Mouse (Mus musculus) kidney, adult 11 months (tissue): ENCODE data around the gene Aldh18a1.
"Not testable (repeated sequence)": the region's sequence is repeated elsewhere in the genome, so short reads cannot be mapped to it uniquely, and the experiment has no call there.

ENCODE experiments used
- DNase-seq: peaks from one replicate; pipeline ENCODE4 v3.0.0; 2022

The Aldh18a1 gene

DNA sequence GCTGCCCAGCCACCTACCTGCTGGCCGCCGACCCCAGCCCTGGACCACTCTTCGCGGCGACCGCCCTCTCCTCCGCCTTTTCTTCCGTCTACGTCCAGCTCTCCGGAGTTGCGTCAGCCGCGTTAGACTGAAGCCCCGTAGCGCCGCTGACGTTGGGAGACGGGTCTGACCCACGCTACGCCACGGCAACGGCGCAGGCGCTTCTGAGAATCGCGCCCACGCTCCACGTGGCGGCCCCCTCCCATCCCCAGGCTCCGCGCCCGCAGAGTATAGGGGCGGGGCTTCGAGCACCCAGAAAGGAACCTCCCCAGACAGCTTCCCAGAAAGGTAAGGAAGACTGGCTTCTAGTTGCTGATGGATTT, at the start of gene Aldh18a1:
Gene Aldh18a1 (minus strand): TSS at position 171 of the 362 bp plus-strand sequence.
- peak; percentile 73 for DNase-seq

- no peak for DNase-seq
Measured at GRCm38 (mm10) chr19:40637601-40638000, 49.3 kb upstream of the Aldh18a1 start.

DNA sequence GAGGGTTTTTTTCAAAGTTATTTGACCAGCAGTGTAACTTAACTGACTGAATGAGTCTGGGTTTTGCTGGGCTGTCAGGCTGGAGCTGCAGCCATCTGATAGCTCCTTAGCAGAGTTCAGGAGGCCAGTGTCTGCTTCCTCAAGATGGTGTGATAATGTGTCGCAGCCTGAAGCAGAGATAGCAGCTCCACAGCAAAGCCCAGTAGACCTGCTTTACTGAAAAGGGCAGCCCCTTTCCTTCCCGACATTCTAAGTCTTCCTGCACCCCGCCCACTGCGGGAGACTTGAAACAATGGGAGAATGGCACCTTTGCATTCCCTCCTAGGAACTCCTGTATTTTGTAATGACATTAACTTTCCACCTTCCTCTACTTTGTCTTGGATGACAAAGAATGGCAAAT, 48.8 kb upstream of the Aldh18a1 start:
- peak; percentile 65 for DNase-seq

DNA sequence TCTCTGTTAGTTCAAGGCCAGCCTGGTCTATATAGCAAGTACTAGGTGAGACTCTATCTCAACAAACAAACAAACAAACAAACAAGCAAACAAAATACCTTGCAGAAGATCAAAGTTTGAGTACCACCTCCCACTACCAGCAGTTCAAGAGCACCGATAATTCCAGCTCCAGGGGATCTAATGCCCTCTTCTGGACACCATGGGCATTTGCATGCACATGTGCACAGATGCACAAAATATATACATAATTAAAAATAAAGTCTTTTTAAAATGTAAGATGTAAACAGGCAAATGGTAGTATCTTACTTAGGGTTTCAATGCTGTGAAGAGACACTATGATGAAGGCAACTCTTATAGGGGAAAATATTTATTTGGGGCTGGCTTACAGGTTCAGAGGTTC, 44.9 kb upstream of the Aldh18a1 start:
- no peak for DNase-seq

DNA sequence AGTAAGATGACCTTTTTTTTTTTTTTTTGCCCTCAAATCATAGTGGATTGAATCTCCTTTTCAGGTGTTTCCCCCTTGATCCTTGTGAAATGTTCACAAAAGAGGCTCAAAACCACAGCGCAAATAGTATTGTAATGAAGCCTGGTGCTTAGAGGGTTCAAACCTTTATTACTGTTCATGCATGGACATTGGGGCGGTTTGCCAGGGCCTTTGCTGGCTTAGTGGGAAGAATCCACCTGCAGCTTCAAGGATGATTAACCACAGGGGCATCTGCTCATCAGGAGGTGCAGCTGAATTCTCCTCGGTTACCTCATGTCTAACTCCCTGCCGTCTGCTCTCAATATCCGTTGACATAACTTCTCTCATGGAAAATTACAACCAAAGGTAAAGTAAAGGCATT, 44.4 kb upstream of the Aldh18a1 start:
- DNase-seq = no peak

DNA sequence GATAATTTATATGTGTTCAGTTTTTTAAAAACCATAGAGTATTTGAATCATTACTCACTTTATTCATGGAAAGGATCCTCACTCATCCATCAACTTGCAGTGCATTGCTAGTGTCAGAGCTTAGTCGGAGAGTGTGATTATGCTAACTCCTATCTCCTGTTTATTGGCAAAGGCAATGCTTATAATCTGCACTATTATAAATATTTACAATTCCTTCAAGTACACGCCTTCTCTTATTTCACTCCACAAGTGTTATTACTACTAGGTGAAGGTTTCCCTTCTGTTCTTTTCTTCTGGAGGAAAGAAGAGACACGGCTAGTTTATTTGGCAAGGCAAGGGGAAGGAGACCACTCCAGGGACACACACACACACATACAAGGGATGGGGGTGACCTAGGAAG, 43.9 kb upstream of the Aldh18a1 start:
- no peak for DNase-seq

GRCm38 (mm10) chr19:40630606-40631005, 42.3 kb upstream of the Aldh18a1 start:
- DNase-seq = no peak

- no peak for DNase-seq
Measured at GRCm38 (mm10) chr19:40630096-40630495, 41.8 kb upstream of the Aldh18a1 start.

DNA sequence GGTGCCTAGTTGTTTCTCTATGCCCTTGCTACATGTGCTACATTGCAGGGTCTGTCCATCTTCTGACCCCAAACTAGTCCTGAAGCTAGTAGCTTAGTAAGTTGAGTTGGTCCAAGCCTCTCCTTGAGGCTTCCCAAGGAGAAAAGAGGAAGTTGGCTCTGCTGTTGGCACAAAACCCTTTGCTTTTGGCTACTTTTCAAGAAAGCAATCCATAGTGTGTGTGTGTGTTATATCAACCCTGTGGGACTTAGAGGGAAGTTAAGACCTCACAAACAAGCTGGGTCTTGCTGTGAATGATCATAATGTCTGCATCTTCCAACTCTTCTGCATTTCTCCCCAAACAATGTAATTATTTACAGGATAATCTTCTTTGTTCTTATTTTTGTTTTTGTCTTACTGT, 40.7 kb upstream of the Aldh18a1 start:
- no peak for DNase-seq

DNA sequence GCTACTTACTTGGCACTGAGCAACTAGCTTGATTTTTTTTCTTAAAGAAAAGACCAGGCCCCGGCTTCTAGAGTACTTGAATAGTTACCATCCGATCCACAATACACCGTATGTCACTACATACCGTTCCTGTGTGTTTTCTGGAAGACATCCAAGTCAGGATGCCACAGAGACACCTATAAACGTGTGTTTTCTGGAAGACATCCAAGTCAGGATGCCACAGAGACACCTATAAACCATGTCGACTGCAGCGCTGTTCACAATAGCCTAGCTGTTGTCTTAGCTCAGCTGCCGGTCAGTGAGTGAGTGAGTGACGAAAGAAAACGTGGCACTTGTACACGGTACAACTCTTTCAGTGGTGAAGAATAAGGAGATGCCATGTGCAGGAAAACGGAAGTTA, 37.7 kb upstream of the Aldh18a1 start:
- DNase-seq = no peak

DNA sequence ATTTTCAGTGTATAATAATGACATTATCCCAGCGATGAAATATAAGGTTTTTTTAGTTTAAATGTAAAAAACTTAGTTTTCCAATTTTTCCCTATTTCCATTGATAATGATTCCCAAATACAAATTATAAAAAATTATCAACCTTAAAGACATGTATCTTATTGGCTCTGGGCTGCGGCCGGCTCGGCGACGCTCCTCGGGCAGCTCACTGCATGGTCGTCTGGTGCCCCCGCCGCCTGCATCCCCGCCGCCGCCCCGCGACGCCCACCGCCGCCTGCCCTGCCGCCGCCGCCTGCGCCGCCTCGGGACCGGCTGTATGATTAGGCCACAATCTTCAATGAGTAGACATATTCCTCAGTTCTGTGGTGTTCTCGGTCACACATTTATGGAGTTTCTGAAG, 33.4 kb upstream of the Aldh18a1 start:
- not testable (repeated sequence) for DNase-seq

GRCm38 (mm10) chr19:40616021-40616420, 27.8 kb upstream of the Aldh18a1 start:
- no peak for DNase-seq

GRCm38 (mm10) chr19:40614811-40615210, 26.5 kb upstream of the Aldh18a1 start:
- DNase-seq = no peak

DNA sequence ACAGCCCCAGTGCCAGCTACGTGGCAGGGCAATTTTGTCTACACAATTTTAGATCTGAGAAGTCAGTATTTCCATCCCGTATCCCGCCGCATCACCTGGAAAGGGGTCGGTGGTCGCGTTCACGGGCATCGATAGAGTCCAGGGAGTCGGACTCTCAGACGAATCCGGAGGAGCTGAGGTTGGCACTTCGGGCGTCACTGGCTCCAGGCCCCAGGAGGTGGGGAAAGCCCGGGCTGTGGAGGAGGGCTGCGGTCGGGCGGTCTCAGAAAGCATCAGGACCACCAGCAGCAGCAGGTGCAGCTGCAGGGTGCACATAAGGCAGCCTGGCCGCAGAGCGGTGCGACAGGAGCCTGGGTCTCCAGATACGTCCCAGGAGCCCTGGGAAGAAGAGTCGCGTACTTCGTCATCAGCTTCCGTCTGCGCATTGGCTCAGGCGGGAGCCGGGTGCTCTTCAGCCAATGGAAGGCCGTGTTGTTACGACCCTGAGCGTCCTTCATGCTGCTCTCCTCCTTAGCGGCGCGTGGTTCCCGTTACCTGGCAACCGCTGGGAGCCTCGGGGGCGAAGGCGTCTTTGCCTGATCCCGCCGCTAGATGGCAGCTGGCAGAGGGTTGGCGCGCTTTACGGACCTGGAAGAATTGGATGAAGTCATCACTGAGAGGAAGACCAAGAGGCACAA, 23.7 kb upstream of the Aldh18a1 start, which contains the start of the genes Tctn3 and Entpd1:
Gene Tctn3 (minus strand): TSS at position 404 of the 677 bp plus-strand sequence.
Gene Entpd1 (plus strand): TSS at position 537 of the 677 bp plus-strand sequence.
- DNase-seq = peak; percentile 96

GRCm38 (mm10) chr19:40607676-40608075, 19.4 kb upstream of the Aldh18a1 start:
- no peak for DNase-seq

GRCm38 (mm10) chr19:40605189-40605588, 16.9 kb upstream of the Aldh18a1 start:
- no peak for DNase-seq

- DNase-seq = no peak
Measured at GRCm38 (mm10) chr19:40601870-40602269, 13.6 kb upstream of the Aldh18a1 start.

GRCm38 (mm10) chr19:40600846-40601245, 12.6 kb upstream of the Aldh18a1 start:
- not testable (repeated sequence) for DNase-seq

DNA sequence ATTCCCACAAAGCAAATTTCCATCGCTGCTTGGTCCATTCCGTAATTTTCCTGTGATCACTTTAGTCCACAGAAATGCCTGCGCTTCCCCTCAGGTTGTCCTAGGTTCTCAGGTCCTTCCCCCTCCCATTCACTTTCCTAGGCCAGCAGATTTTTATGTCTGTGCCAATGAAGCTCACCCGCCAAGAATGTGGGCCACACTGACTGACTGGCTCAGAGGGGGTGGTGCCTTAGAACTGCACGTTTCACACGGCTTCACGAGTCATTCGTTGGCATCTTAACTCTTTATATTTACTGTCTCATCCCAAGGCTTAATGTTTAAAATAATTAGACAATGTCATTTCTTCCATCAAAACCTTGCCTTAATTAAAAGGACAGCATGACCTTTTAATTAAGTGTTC, 7.6 kb upstream of the Aldh18a1 start:
- no peak for DNase-seq

DNA sequence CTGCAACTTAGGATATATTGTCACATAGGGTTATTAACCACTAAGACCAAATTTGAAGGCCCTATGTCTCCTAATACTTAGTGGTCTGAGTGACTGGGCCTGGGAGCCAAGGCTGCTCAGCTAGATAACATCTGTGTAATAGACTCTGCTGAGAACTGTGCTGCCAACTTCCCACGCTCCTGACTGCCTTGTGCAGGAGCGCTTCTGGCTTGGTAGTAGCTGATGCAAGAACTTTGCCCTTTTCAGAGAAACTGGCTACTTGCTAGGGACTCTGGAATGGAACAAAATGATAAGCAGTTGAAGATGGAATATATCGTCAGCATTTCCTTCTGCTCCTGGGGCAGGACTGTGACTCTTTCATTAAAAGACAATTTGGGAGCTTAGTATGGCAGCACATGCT, 7.0 kb upstream of the Aldh18a1 start:
- no peak for DNase-seq

DNA sequence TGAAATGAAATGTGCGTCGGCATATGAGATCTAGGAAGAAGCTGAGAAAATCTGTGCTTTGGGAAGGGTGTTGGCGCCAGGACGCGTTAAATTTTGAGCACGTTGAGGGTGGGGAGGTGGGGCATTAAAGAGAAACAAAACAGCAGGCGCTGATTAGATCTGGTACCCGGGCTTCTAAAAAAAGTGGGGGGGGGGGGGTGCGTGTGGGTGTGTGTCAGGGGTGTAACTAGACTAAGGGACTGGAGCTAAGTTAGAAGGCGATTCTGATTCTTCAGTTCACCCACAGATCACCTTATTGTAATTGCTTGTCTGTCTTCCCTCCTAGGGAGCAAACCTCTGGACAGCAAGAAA, 1.2 kb upstream of the Aldh18a1 start:
- no peak for DNase-seq

GRCm38 (mm10) chr19:40588847-40589529, 725 bp upstream of the Aldh18a1 start:
- DNase-seq = peak; percentile 76

DNA sequence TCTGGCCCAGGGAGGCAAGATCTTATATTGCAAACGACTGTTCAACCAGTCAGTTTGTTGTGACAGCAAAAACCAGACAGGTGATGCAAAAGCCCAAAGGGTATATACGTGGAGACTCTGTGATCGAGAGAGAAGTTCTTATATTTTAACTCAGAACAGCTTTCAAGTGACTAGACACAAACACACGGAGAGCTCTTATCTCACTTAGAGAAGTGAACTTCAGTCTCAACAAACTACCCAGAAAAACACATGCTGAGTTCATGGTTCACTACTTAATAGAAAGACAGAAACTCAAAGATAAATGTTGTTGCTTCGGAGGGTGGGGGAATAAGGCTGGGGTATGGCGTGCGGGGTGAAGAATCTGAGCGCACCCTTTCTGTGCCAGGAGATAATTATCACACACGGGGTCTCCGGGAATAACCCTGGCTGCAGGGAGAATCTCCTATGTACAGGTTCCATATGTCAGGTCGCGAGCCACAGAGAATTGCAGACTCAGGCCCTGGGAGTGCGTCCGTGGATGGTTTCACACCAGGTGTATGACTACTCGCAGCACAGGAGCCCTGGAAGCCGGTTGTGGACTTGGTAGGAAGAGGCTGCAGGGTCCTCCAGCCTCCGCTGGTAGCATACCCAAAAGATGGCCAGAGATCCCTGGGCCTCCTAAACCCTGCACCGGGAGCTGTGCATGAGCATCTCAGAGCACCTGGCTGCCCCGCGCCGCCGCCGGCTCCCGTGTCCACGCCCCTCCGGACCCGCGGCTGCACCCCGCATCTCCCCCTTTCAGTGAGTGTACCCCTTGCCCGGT, 571 bp downstream of the Aldh18a1 start:
- DNase-seq = no peak

DNA sequence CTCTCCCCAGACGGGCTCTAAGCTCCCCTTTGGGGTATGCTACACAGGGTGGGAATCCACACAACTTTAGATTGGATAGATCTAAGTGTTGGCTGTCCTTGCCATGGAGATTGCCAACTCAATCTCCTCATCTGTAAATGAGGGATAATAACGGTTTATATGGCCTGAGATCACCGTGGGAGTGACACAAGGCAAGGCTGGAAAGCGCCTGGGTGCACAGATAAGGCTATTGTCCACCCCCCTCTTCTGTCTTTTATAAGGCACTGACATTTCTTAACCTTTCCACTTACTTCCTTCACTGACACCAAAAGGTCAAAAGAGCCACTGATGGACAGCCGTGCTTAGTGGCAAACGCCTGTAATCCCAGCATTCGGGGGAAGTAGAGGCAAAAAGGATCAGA, 1.4 kb downstream of the Aldh18a1 start:
- no peak for DNase-seq
